Mouse (Mus musculus) left cerebral cortex, adult 2 months (tissue): ENCODE results near the gene Wdr6. TPM values are rescaled to one million over a fixed set of nuclear protein-coding genes. Genes with fewer than 3 reads are reported as not detected.

Experiments used
- DNase-seq, 2 experiments: peaks; one replicate each; pipeline ENCODE4 v3.0.0; 2021 to 2022; ENCODE audit warnings: low spot score in 2 of 2, mixed read lengths in 1 of 2; ENCODE audit errors: extremely low spot score in 1 of 2
- H3K27ac ChIP-seq: fragments of 200-600 bp; 2 replicates; pipeline ENCODE4 v1.8.1; 2022
- H3K4me3 ChIP-seq: fragments of 200-600 bp; 2 replicates; pipeline ENCODE4 v1.8.1; 2022
- CTCF ChIP-seq: fragments of 200-600 bp; IDR thresholded peaks from 2 replicates; pipeline ENCODE4 v1.8.1; 2022; ENCODE audit warnings: antibody characterized with exemption, mild to moderate bottlenecking, moderate library complexity
- intact Hi-C: fragments of 180-260 bp; cut with DNase I; formaldehyde crosslinking; loops from one replicate; pipeline ENCODE4 v1.15.1; 2025
- total RNA-seq, 2 experiments: library from RNA; stranded (reverse); gene quantifications; 2 replicates each; pipeline ENCODE4 v1.2.3; 2021

Wdr6 gene
- total RNA-seq, 2 experiments from 2014 or later, result 107 to 109 TPM

DNA sequence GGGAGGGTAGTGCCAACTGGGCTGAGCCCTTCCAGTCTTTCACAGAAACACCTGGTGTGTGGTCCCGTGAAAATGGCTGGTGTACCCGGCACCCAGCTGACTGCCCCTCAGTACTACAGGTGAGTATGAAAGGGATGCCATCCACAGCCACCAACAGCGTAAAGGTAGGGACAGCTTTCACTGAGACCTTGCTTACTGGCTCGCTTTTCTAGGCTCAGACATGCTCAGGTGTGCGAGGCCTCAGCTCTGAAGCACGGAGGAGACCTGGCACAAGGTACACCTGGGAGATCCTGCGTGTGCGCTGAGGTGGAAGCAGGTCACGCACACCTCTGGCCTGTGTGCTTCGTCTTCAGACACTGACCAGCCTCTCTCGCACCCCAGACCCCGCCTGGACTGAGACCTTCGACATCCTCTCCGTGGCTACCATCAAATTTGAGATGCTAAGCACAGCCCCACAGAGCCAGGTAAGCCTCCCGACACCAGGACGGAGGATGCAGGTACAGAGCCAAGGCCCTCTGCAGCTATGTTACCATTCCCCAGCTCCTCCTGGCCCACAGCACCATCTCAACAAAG lies 7.1 kb downstream of the Wdr6 start:
- H3K4me3 ChIP-seq, result no peak overlapping the region
- no peak overlapping the region for H3K27ac ChIP-seq
- intact Hi-C loops, result no loop called here
- TF ChIP-seq CTCF, result no peak
- DNase-seq, result no peak

DNA sequence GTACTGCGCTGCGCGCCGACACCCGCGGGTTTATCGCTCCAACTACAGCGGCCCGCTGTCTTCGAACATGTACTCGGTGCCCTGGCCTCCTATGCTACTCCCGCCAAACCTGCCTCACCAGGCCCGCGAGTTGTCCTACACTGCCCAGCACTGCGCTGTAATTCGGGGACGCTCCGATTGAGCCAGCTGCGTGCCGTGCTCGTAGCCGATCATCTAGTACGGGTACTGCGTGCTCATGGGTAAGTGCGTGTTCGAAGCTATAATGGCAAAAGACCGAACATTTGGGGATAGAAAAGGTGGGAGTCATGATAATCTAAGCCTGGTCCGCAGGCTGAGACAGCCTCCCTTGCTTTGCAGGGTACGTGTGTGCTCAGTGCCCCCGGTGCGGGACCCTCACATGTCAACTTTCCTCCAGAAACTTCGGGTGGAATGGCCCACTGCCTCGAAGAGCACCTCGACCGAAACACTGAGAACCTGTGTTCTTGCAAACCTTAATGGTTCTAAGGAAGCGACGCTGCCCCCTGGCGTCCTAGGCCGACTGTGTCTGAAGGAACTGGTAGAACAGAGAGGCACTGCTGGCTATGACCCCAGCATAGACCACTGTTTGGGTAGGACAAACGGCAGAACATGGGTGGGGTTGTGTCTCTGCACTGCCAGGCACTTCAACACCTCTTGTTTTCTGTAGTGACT lies 8.2 kb downstream of the Wdr6 start:
- peak overlapping the region; percentile 72 for H3K4me3 ChIP-seq
- intact Hi-C loops, result no loop called here
- TF ChIP-seq CTCF, result peak; percentile 70
- H3K27ac ChIP-seq, result peak overlapping the region; percentile 81
- peak; percentile 63 to 71 for DNase-seq

DNA sequence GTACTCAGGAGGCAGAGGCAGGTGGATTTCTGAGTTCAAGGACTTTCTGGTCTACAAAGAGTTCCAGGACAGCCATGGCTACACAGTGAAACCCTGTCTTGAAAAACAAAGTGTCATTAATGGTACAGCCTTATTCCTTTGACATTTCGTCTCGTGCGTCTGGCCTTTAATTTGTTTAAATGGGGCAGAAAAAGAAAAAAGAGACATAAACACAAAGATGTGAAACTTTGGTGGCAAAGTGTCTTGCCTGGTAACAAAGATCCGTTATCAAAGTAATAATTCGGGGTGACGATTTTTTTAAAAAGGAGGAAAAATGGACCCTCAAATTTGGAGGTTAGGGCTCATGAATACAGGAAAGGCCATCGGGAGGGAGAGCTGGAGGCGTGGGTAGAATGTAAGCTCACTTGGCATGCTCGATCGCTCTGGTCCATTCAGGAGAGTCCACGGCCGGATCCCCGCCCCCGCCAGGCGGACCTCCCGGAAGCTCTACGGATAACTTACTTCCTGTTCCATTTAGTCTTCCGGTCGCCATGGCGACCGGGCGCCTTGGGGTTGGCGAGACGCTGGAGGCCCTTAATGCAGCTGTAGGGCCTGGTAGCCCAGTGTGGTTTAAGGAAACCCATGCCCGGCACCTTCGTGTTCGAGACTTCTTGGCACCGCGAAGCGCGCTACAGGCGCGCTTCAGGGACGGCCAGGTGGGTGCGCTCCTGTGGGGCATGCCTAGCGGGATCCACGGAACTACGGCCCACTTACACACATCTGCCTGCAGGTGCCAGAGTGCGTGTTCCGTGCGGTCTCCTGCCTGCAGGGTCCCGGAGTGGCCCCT lies 8.9 kb downstream of the Wdr6 start, which contains the start of gene Dalrd3:
Gene Dalrd3 (plus strand): TSS at position 506 of the 826 bp plus-strand sequence.
- TF ChIP-seq CTCF, result no peak
- Histone ChIP-seq H3K4me3 (peak within 1 kb of the TSS; percentile 72), H3K27ac (peak within 1 kb of the TSS; percentile 81)
- intact Hi-C loops, result loop anchor here (5.0 kb wide), 1 partner anchor 78 kb away; the partner anchor contains the start of gene Arih2
- peak; percentile 79 to 89 for DNase-seq

DNA sequence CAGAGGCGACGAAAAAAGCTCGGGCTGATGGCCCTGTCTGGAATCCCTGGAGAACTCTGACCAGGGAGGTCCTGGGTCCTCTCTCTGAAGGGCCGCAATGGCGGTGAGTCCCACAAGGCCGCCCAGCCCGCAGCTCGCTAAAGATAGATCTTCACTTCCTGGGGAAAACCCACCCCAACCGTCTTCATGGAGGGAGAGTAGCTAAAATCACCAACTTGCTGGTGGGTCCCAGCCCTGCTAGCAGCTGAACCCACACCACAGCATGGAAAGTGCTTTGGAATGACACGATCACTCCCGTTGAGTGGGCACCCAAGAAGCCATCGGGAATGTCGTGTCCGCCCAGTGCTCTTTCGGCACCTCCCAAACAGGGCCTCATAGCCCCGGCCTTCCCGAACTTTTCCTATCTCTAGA lies 10.0 kb downstream of the Wdr6 start:
- intact Hi-C loops, result loop anchor here (5.0 kb wide), 1 partner anchor 79 kb away; the partner anchor contains the start of gene Arih2
- DNase-seq, result peak in 1 of 2 experiments; percentile 14
- Histone ChIP-seq H3K4me3 (no peak overlapping the region), H3K27ac (no peak overlapping the region)
- no peak for TF ChIP-seq CTCF

DNA sequence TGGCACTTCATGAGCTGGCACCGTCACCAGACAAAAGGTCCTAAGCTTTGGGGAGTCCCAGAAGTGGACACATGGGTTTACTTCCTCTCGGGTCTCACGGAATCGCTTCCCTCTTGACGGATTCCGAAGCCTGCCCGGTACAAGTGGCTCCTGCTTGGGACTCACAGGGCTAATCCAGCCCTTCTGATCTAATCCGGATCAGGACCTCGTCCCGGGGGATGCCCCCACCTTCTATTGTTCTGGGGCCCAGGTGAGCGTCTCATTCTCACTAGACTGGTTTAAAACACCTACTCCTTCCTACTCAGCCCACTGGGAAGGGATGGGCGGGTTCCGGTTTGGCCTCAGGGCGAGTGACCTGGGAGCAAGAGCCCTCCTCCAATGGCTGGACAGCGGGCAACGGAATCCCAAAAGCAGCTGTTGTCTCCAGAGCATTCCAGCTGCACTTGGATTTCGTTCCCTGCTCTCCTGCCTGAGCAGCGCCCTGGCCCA lies 10.6 kb downstream of the Wdr6 start:
- intact Hi-C loops, result loop anchor here (5.0 kb wide), 1 partner anchor 79 kb away; the partner anchor contains the start of gene Arih2
- H3K4me3 ChIP-seq, result peak overlapping the region; percentile 80
- no peak for TF ChIP-seq CTCF
- DNase-seq, result peak in 1 of 2 experiments; percentile 24
- peak overlapping the region; percentile 98 for H3K27ac ChIP-seq

DNA sequence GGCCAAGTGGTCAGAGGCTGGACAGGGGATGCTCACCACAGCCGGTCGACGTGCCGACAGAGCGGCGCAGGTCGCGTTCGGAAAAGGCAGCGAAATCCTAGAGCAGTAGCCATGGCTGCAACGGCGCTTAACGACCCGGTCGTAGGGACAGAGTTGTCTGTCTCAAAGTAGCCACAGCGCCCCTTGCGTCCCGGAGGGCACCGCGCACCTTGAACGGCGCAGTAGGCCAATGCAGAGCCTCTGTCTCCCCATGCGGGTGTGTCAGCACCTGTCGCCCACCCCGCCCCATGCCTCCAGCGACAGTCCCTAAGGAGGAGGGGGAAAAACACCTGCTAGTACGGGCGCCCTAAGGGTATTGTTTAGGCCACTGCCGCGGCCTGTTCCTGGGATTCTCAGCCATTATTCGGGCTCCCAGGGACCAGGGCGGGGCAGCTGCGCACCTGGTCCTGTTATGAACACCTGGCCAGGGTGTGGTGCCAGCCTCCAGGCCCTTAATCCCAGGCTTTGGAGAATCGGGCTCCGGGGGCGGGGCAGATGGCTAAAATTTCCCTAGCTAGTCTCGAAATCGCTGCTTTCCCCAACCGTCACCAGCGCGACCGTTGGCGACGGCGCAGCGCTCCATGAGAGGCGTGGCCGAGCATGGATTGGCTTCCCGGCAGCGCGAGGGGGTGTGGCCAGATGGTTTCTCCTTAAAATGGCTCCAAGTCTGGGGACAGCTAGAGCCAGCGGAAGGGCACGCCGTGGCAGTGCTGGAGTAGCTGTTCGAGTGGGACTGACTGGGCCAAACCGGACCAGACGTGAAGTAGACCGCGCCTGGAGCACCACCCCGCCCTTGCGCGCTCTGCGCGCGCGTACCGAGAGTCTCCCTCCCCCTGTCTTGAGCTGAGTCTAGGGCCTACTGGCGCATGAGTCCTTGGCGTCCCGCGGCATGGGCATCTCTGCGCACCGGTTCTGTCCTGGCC lies 11.4 kb downstream of the Wdr6 start, which contains the start of gene Ndufaf3:
Gene Ndufaf3 (minus strand): TSS at position 620 of the 962 bp plus-strand sequence.
- peak within 1 kb of the TSS; percentile 80 for H3K4me3 ChIP-seq
- peak; percentile 94 to 96 for DNase-seq
- TF ChIP-seq CTCF, result peak; percentile 98
- peak within 1 kb of the TSS; percentile 98 for H3K27ac ChIP-seq
- intact Hi-C loops, result loop anchor here (5.0 kb wide), 1 partner anchor 80 kb away; the partner anchor contains the start of gene Arih2

DNA sequence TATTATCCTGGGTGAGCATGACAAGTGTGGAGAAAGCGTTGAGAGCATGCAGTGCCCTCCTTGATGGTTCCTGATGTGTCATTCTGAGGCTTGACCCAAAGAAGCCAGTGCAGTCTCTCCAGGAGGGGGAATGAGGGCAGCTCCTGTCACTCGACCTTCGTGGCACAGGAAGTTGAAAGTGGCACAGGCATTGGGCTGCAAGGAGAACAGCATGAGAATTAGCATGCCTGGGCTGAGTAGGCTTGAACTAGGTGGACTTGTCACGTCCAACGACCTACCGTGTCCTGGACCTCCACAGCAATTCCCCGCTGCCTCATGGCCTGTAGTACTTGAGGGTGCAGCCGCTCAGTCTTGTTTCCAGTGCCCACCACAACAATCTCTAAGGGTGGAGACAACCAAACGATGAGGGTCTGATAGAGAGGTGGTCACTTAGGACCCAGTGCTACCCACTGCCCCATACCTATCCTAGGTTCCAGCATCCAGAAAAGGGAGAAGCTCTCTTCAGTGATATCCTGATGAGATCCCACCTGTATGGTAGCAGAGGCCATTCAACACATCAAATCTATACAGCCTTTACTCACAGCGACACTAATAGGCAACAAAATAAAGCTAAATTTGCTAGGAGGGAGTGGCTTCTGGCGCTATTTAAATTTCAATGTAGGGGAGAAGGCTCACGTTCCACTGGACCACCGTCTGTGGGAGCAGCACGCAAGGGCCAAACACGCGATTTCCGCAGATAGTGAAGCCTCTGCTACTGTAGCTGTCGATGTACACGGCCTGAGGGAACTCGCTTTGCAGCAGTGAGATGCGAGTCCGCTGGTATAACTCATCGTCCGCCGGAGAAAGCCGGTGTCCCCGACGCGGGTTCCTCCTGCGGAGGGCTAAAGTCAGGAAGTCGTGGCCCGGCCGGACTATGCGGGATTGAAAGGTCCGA lies 12.4 kb downstream of the Wdr6 start:
- intact Hi-C loops, result loop anchor here (5.0 kb wide), 1 partner anchor 81 kb away; the partner anchor contains the start of gene Arih2
- DNase-seq, result peak in 1 of 2 experiments; percentile 13
- peak overlapping the region; percentile 80 for H3K4me3 ChIP-seq
- TF ChIP-seq CTCF, result no peak
- peak overlapping the region; percentile 98 for H3K27ac ChIP-seq

DNA sequence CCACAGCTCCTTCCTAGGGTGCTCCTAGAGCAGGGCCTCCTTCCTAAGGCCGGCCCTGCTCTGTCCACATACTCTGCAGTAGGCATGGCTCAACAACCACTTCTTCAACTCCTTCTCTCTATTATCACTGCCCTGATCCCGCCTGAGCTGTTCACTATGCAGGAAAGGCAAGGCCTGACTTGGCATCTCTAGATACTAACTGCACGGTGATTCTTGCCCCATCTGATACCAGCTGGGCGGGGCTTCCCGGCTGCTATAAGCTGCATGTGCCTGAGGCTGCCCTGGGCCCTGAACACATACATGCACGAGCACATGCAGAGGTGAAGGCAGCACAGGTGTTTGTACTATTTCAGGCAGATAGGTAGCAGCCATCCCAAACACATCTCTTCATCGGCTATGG lies 14.4 kb downstream of the Wdr6 start:
- Histone ChIP-seq H3K27ac (no peak overlapping the region), H3K4me3 (no peak overlapping the region)
- intact Hi-C loops, result no loop called here
- no peak for DNase-seq
- TF ChIP-seq CTCF, result no peak

DNA sequence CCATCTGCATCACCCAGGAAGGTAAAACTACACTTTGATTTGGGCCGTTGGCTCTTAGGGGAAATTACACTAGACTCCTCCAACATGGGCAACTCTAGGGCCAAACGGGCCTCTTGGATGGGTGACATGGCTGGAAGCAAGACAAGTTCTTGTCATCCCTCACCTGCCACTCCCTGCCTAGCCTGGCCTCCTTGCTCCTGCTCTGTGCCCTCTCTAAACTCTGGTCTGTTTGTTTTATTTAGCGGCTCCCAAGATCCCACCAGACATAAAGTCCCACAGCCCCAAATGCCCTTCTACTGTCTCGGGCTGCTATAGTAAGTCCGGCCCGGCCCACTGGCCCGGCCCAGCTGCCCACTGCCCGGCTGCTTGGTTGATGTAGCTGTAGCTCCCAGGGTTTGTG lies 14.9 kb downstream of the Wdr6 start:
- no peak for DNase-seq
- Histone ChIP-seq H3K27ac (no peak overlapping the region), H3K4me3 (no peak overlapping the region)
- intact Hi-C loops, result no loop called here
- no peak for TF ChIP-seq CTCF
